12 mouse cellular contexts compared by ENCODE assay signal in genomic region chr5:117109522-117109921, GRCm38 (mm10). TPM values are rescaled to one million over a fixed set of nuclear protein-coding genes. Genes with fewer than 3 reads are reported as not detected.
DNase-seq lines count a peak whose midpoint lies in the region; ATAC-seq and TF ChIP-seq lines count a peak whose summit lies in the region.
"Had no signal": no experiment of that assay in that cellular context is flagged by ENCODE, and none has a peak within 500 bp of the region (broad histone marks: within the 10 kb centered on the region; RNA-seq: fewer than 3 reads in every experiment).

No protein-coding gene starts in this region.

- ATAC-seq in forebrain, postnatal 0 days: no peak
- ATAC-seq in forebrain, embryonic 13.5 days: no peak
- ATAC-seq in lung, embryonic 14.5 days (ENCODE audit: insufficient read depth): no peak
- no peak for ATAC-seq in stomach, postnatal 0 days (ENCODE audit: low FRiP score, low TSS enrichment)

- H3K9ac ChIP-seq in forebrain, postnatal 0 days: no peak overlapping the region
- no peak overlapping the region for H3K9ac ChIP-seq in forebrain, embryonic 13.5 days
- no peak overlapping the region for H3K9ac ChIP-seq in lung, embryonic 14.5 days
- H3K9ac ChIP-seq in stomach, postnatal 0 days (ENCODE audit: low read length): no peak overlapping the region
- H3K9ac ChIP-seq: embryonic facial prominence, embryonic 13.5 days; limb, embryonic 12.5 days had no signal

- H3K27ac ChIP-seq in forebrain, postnatal 0 days (ENCODE audit: low read depth, low read length): no peak overlapping the region
- no peak overlapping the region for H3K27ac ChIP-seq in forebrain, embryonic 13.5 days
- no peak overlapping the region for H3K27ac ChIP-seq in lung, embryonic 14.5 days (ENCODE audit: low read depth)
- no peak overlapping the region for H3K27ac ChIP-seq in stomach, postnatal 0 days (replicated peaks)
- H3K27ac ChIP-seq: embryonic facial prominence, embryonic 13.5 days; limb, embryonic 12.5 days had no signal

- 0 out of 2 replicates have a peak, but pooled peaks cover 2% of the 10 kb centered on the region for H3K4me1 ChIP-seq in forebrain, postnatal 0 days (ENCODE audit: insufficient read depth)
- H3K4me1 ChIP-seq in forebrain, embryonic 13.5 days: peaks cover 19% of the 10 kb centered on the region
- H3K4me1 ChIP-seq in lung, embryonic 14.5 days (ENCODE audit: insufficient read depth): no peaks in the 10 kb centered on the region
- no peaks in the 10 kb centered on the region for H3K4me1 ChIP-seq in stomach, postnatal 0 days (replicated peaks; ENCODE audit: control insufficient read depth, insufficient read depth)

- 88% methylated on average over 8 of the region's 8 CpGs for WGBS in forebrain, postnatal 0 days
- 91% methylated on average over 8 of the region's 8 CpGs for whole genome bisulfite sequencing in forebrain, embryonic 13.5 days
- 82% methylated on average over 8 of the region's 8 CpGs for WGBS in lung, embryonic 14.5 days
- WGBS in stomach, postnatal 0 days: 86% methylated on average over 8 of the region's 8 CpGs

- TF ChIP-seq EP300 in stomach, postnatal 0 days (optimal IDR thresholded peaks at IDR 0.05): no peak

- peak; percentile 57 for TF ChIP-seq CTCF in forebrain, postnatal 0 days (IDR thresholded peaks at IDR 0.05; ENCODE audit: low read depth)
- peak; percentile 50 for TF ChIP-seq CTCF in lung, embryonic 14.5 days (IDR thresholded peaks at IDR 0.05; ENCODE audit: low read depth)
- TF ChIP-seq CTCF in stomach, postnatal 0 days (IDR thresholded peaks at IDR 0.05; ENCODE audit: low read depth): peak; percentile 64

- H3K36me3 ChIP-seq in forebrain, postnatal 0 days (ENCODE audit: insufficient read depth): peaks cover 66% of the 10 kb centered on the region
- peaks cover 90% of the 10 kb centered on the region for H3K36me3 ChIP-seq in forebrain, embryonic 13.5 days (ENCODE audit: poor library complexity, severe bottlenecking)
- H3K36me3 ChIP-seq in lung, embryonic 14.5 days (ENCODE audit: insufficient read depth): peaks cover 87% of the 10 kb centered on the region
- H3K36me3 ChIP-seq in stomach, postnatal 0 days (ENCODE audit: control insufficient read depth, insufficient read depth, low read length): peaks cover 17% of the 10 kb centered on the region

- DNase-seq in forebrain, postnatal 0 days: no peak
- DNase-seq in lung, embryonic 14.5 days: no peak
- DNase-seq in lung, postnatal 36 days: no peak
- DNase-seq in ES-CJ7 (ENCODE audit: low read depth, low spot score): peak; percentile 40
- peak; percentile 41 for DNase-seq in stomach, postnatal 0 days (ENCODE audit: low spot score)
- no peak for DNase-seq in layer of hippocampus, adult 8-10 months (ENCODE audit: low spot score in 2 of 2)
- DNase-seq in left cerebral cortex, adult 9 months (ENCODE audit: low spot score in 2 of 2): no peak
- DNase-seq: kidney, postnatal 10 days; midbrain, embryonic 14.5 days had no signal

- no peaks in the 10 kb centered on the region for H3K9me3 ChIP-seq in forebrain, postnatal 0 days (ENCODE audit: low read length)
- H3K9me3 ChIP-seq in forebrain, embryonic 13.5 days (replicated peaks): no peaks in the 10 kb centered on the region
- no peaks in the 10 kb centered on the region for H3K9me3 ChIP-seq in lung, embryonic 14.5 days (ENCODE audit: low read depth, low read length)
- no peaks in the 10 kb centered on the region for H3K9me3 ChIP-seq in stomach, postnatal 0 days (ENCODE audit: control insufficient read depth, low read length)
- H3K9me3 ChIP-seq: embryonic facial prominence, embryonic 13.5 days had no signal

- H3K4me2 ChIP-seq in forebrain, postnatal 0 days (ENCODE audit: low read depth): no peak overlapping the region
- no peak overlapping the region for H3K4me2 ChIP-seq in forebrain, embryonic 13.5 days
- H3K4me2 ChIP-seq in lung, embryonic 14.5 days: no peak overlapping the region
- no peak overlapping the region for H3K4me2 ChIP-seq in stomach, postnatal 0 days (replicated peaks; ENCODE audit: low read depth)
- H3K4me2 ChIP-seq: embryonic facial prominence, embryonic 13.5 days; limb, embryonic 12.5 days had no signal

- no peaks in the 10 kb centered on the region for H3K27me3 ChIP-seq in forebrain, postnatal 0 days (ENCODE audit: insufficient read depth, low read length)
- no peaks in the 10 kb centered on the region for H3K27me3 ChIP-seq in forebrain, embryonic 13.5 days
- H3K27me3 ChIP-seq in lung, embryonic 14.5 days (ENCODE audit: insufficient read depth, low read length): no peaks in the 10 kb centered on the region
- H3K27me3 ChIP-seq in stomach, postnatal 0 days (ENCODE audit: control insufficient read depth, insufficient read depth, low read length): no peaks in the 10 kb centered on the region
- H3K27me3 ChIP-seq: embryonic facial prominence, embryonic 13.5 days; limb, embryonic 12.5 days had no signal

- H3K4me3 ChIP-seq in forebrain, postnatal 0 days (ENCODE audit: low read depth, low read length): no peak overlapping the region
- no peak overlapping the region for H3K4me3 ChIP-seq in forebrain, embryonic 13.5 days
- no peak overlapping the region for H3K4me3 ChIP-seq in lung, embryonic 14.5 days (ENCODE audit: low read depth, low read length)
- H3K4me3 ChIP-seq in stomach, postnatal 0 days (ENCODE audit: low read depth, low read length): no peak overlapping the region
- H3K4me3 ChIP-seq: embryonic facial prominence, embryonic 13.5 days; limb, embryonic 12.5 days had no signal

RNA-seq across cellular contexts. Expression of gene Suds3, which starts 6.4 kb away (rescaled TPM):
- 83.5 and 95.9 TPM in 2 replicates for total RNA-seq in forebrain, postnatal 0 days (2014; rRNA removed)
- 75.9 and 76.4 TPM in 2 replicates for polyA plus RNA-seq in forebrain, postnatal 0 days (2015; fragmentation: Nextera tagmentation; extraction: Ambion mirVana)
- 79.0 and 83.5 TPM in 2 replicates for polyA plus RNA-seq in forebrain, embryonic 13.5 days (2015; fragmentation: Nextera tagmentation; extraction: Ambion mirVana)
- 45.6 and 49.6 TPM in 2 replicates for polyA plus RNA-seq in lung, embryonic 14.5 days (2014; fragmentation: Nextera tagmentation; extraction: Ambion mirVana)
- polyA plus RNA-seq in stomach, postnatal 0 days (2015; fragmentation: Nextera tagmentation; extraction: Ambion mirVana): 42.2 and 46.9 TPM in 2 replicates
- total RNA-seq in layer of hippocampus, adult 8-10 months (2022): 100 to 1,000 TPM; 110 to 124 (median 116) TPM

RNA-seq across cellular contexts. Expression of gene Taok3, which starts 10.4 kb away (rescaled TPM):
- total RNA-seq in forebrain, postnatal 0 days (2014; rRNA removed): 37.2 TPM in 2 replicates
- polyA plus RNA-seq in forebrain, postnatal 0 days (2015; fragmentation: Nextera tagmentation; extraction: Ambion mirVana): 40.8 and 57.6 TPM in 2 replicates
- polyA plus RNA-seq in forebrain, embryonic 13.5 days (2015; fragmentation: Nextera tagmentation; extraction: Ambion mirVana): 29.8 and 30.7 TPM in 2 replicates
- 18.8 and 19.0 TPM in 2 replicates for polyA plus RNA-seq in lung, embryonic 14.5 days (2014; fragmentation: Nextera tagmentation; extraction: Ambion mirVana)
- 23.1 and 24.2 TPM in 2 replicates for polyA plus RNA-seq in stomach, postnatal 0 days (2015; fragmentation: Nextera tagmentation; extraction: Ambion mirVana)
- 10 to 100 TPM; 55.8 to 65.4 (median 61.2) TPM for total RNA-seq in layer of hippocampus, adult 8-10 months (2022)

Comparison
In these comparisons a context has a peak if more than half of its experiments do, and no peak if none do; other contexts are left out.
1. DNase-seq: peak in ES-CJ7 (single experiment) and stomach, postnatal 0 days (single experiment); none in forebrain, postnatal 0 days (single experiment), lung, embryonic 14.5 days (single experiment), lung, postnatal 36 days (single experiment), layer of hippocampus, adult 8-10 months (0 of 2) and left cerebral cortex, adult 9 months (0 of 2).
2. Peak in every context shown above with its lines, with median percentiles within 50 percentile points of each other: CTCF ChIP-seq.